Mouse (Mus musculus) forebrain, embryonic 11.5 days (tissue): ENCODE measurements around the gene Tarbp2. TPM values are rescaled to one million over a fixed set of nuclear protein-coding genes. Genes with fewer than 3 reads are reported as not detected.

ENCODE experiments used
- ATAC-seq: fragments of 200-750 bp; cut with Nextera tagmentation; replicated peaks from 2 replicates; pipeline ENCODE4 v1.8.0; 2017; ENCODE audit warnings: moderate TSS enrichment; ENCODE audit not compliant: low FRiP score
- DNase-seq: peaks from one replicate; pipeline ENCODE4 v3.0.0-alpha.2; 2017; ENCODE audit warnings: low spot score
- H3K27ac ChIP-seq: fragments of 300-500 bp; sonication (generic); 2 replicates; pipeline ENCODE4 v1.5.1; 2014; ENCODE audit warnings: low read depth, low read length
- H3K27me3 ChIP-seq: fragments of 300-500 bp; sonication (generic); 2 replicates; pipeline ENCODE4 v1.6.1; 2014; ENCODE audit warnings: mild to moderate bottlenecking, low read length, mixed read lengths; ENCODE audit not compliant: control insufficient read depth, insufficient read depth
- H3K36me3 ChIP-seq: fragments of 300-500 bp; sonication (generic); 2 replicates; pipeline ENCODE4 v1.6.1; 2014; ENCODE audit warnings: mild to moderate bottlenecking, low read length, moderate library complexity, mixed read lengths; ENCODE audit not compliant: control insufficient read depth, insufficient read depth
- H3K4me1 ChIP-seq: fragments of 300-500 bp; sonication (generic); replicated peaks from 2 replicates; pipeline ENCODE4 v1.6.1; 2014; ENCODE audit warnings: low read length, mixed read lengths; ENCODE audit not compliant: control insufficient read depth, insufficient read depth
- H3K4me2 ChIP-seq: fragments of 300-500 bp; sonication (generic); 2 replicates; pipeline ENCODE4 v1.6.1; 2014; ENCODE audit warnings: low read depth, mild to moderate bottlenecking, low read length, moderate library complexity, mixed read lengths; ENCODE audit not compliant: severe bottlenecking
- H3K4me3 ChIP-seq: fragments of 300-500 bp; sonication (generic); 2 replicates; pipeline ENCODE4 v1.5.1; 2014; ENCODE audit warnings: low read depth, low read length
- H3K9ac ChIP-seq: fragments of 300-500 bp; sonication (generic); 2 replicates; pipeline ENCODE4 v1.6.1; 2014; ENCODE audit warnings: low read length
- H3K9me3 ChIP-seq: fragments of 300-500 bp; sonication (generic); 2 replicates; pipeline ENCODE4 v1.6.1; 2016; ENCODE audit warnings: low read length, mixed read lengths; ENCODE audit not compliant: control insufficient read depth
- WGBS: fragments of 180-500 bp; shearing (Covaris S2); extraction: QIAGEN DNeasy Blood & Tissue Kit; methylation state at CpG from one replicate; pipeline ENCODE4 v1.1.7; 2014; 5-methylcytosine and 5-hydroxymethylcytosine counted together
- polyA plus RNA-seq: library from polyadenylated mRNA; unstranded; fragments of >200 nt; fragmentation: Nextera tagmentation; extraction: Ambion mirVana; gene quantifications from 2 replicates; pipeline ENCODE4 v1.2.1, GENCODE M21; 2014

Gene Tarbp2
- polyA plus RNA-seq, 1 experiment from 2014 or later: 98.9 TPM

GRCm38 (mm10) chr15:102526111-102527002 lies 8.4 kb downstream of the Tarbp2 start:
- WGBS: 88% methylated on average over 6 of the region's 6 CpGs
- DNase-seq: no peak
- H3K36me3 ChIP-seq: no peaks in the 10 kb centered on the region; the same call in 1 of the 2 replicates

GRCm38 (mm10) chr15:102527936-102528335 lies 9.9 kb downstream of the Tarbp2 start:
- H3K36me3 ChIP-seq: no peaks in the 10 kb centered on the region; the same call in 1 of the 2 replicates
- no peak for ATAC-seq
- WGBS: 79% methylated on average over 3 of the region's 3 CpGs

More at GRCm38 (mm10) chr15:102526111-102527002, 8.4 kb downstream of the Tarbp2 start:
- ATAC-seq: no peak
- H3K9me3 ChIP-seq: no peaks in the 10 kb centered on the region
- no peak overlapping the region for H3K9ac ChIP-seq
- no peak overlapping the region for H3K27ac ChIP-seq
- H3K4me2 ChIP-seq: no peak overlapping the region
- H3K4me3 ChIP-seq: no peak overlapping the region
- no peaks in the 10 kb centered on the region for H3K27me3 ChIP-seq
- no peaks in the 10 kb centered on the region for H3K4me1 ChIP-seq

GRCm38 (mm10) chr15:102528396-102528795 lies 10.4 kb downstream of the Tarbp2 start:
- ATAC-seq: no peak
- no peak for DNase-seq
- Histone ChIP-seq H3K36me3 (no peaks in the 10 kb centered on the region; the same call in 1 of the 2 replicates), H3K27ac (no peak overlapping the region), H3K9ac (no peak overlapping the region), H3K27me3 (no peaks in the 10 kb centered on the region), H3K9me3 (no peaks in the 10 kb centered on the region), H3K4me3 (no peak overlapping the region), H3K4me2 (no peak overlapping the region), H3K4me1 (no peaks in the 10 kb centered on the region)
- 100% methylated on average over 1 of the region's 1 CpGs for WGBS

More at GRCm38 (mm10) chr15:102527936-102528335, 9.9 kb downstream of the Tarbp2 start:
- H3K4me3 ChIP-seq: no peak overlapping the region
- no peak overlapping the region for H3K4me2 ChIP-seq
- H3K27ac ChIP-seq: no peak overlapping the region
- no peaks in the 10 kb centered on the region for H3K9me3 ChIP-seq
- DNase-seq: no peak
- H3K27me3 ChIP-seq: no peaks in the 10 kb centered on the region
- H3K9ac ChIP-seq: no peak overlapping the region
- no peaks in the 10 kb centered on the region for H3K4me1 ChIP-seq

- H3K36me3 ChIP-seq: no peaks in the 10 kb centered on the region; the same call in 1 of the 2 replicates
- 91% methylated on average over 4 of the region's 4 CpGs for WGBS
- no peak for ATAC-seq
These were observed 12.6 kb downstream of the Tarbp2 start for GRCm38 (mm10) chr15:102530566-102530965.

GRCm38 (mm10) chr15:102531586-102531985 lies 13.6 kb downstream of the Tarbp2 start:
- no peaks in the 10 kb centered on the region for H3K27me3 ChIP-seq
- H3K36me3 ChIP-seq: no peaks in the 10 kb centered on the region; the same call in 1 of the 2 replicates
- no peak for ATAC-seq
- no peak for DNase-seq
- no peaks in the 10 kb centered on the region for H3K4me1 ChIP-seq
- no peak overlapping the region for H3K9ac ChIP-seq
- no peak overlapping the region for H3K27ac ChIP-seq
- no peaks in the 10 kb centered on the region for H3K9me3 ChIP-seq
- 90% methylated on average over 4 of the region's 4 CpGs for WGBS
- H3K4me2 ChIP-seq: no peak overlapping the region
- H3K4me3 ChIP-seq: no peak overlapping the region

More at GRCm38 (mm10) chr15:102530566-102530965, 12.6 kb downstream of the Tarbp2 start:
- H3K27ac ChIP-seq: no peak overlapping the region
- H3K4me1 ChIP-seq: no peaks in the 10 kb centered on the region
- no peaks in the 10 kb centered on the region for H3K27me3 ChIP-seq
- H3K9me3 ChIP-seq: no peaks in the 10 kb centered on the region
- no peak overlapping the region for H3K4me2 ChIP-seq
- H3K4me3 ChIP-seq: no peak overlapping the region
- no peak overlapping the region for H3K9ac ChIP-seq
- no peak for DNase-seq

- ATAC-seq: no peak
These were observed 14.3 kb downstream of the Tarbp2 start for GRCm38 (mm10) chr15:102532106-102532900.

GRCm38 (mm10) chr15:102533926-102534325 lies 15.9 kb downstream of the Tarbp2 start:
- H3K9ac ChIP-seq: no peak overlapping the region
- H3K27ac ChIP-seq: no peak overlapping the region
- H3K36me3 ChIP-seq: no peaks in the 10 kb centered on the region
- H3K4me1 ChIP-seq: no peaks in the 10 kb centered on the region
- H3K4me3 ChIP-seq: no peak overlapping the region
- DNase-seq (no peak), ATAC-seq (no peak)
- H3K27me3 ChIP-seq: no peaks in the 10 kb centered on the region
- no peak overlapping the region for H3K4me2 ChIP-seq
- 96% methylated on average over 7 of the region's 7 CpGs for WGBS
- no peaks in the 10 kb centered on the region for H3K9me3 ChIP-seq

More at GRCm38 (mm10) chr15:102532106-102532900, 14.3 kb downstream of the Tarbp2 start:
- no peaks in the 10 kb centered on the region; the same call in 1 of the 2 replicates for H3K36me3 ChIP-seq
- H3K9ac ChIP-seq: no peak overlapping the region
- no peaks in the 10 kb centered on the region for H3K27me3 ChIP-seq
- no peaks in the 10 kb centered on the region for H3K9me3 ChIP-seq
- H3K4me2 ChIP-seq: no peak overlapping the region
- no peaks in the 10 kb centered on the region for H3K4me1 ChIP-seq
- no peak for DNase-seq
- H3K27ac ChIP-seq: no peak overlapping the region
- 86% methylated on average over 3 of the region's 3 CpGs for WGBS
- H3K4me3 ChIP-seq: no peak overlapping the region

- Histone ChIP-seq H3K9ac (no peak overlapping the region), H3K4me3 (no peak overlapping the region), H3K27me3 (no peaks in the 10 kb centered on the region), H3K27ac (no peak overlapping the region), H3K4me1 (no peaks in the 10 kb centered on the region), H3K4me2 (no peak overlapping the region), H3K9me3 (no peaks in the 10 kb centered on the region), H3K36me3 (no peaks in the 10 kb centered on the region)
- ATAC-seq (no peak), DNase-seq (no peak)
- WGBS: 95% methylated on average over 4 of the region's 4 CpGs
These were observed 26.8 kb downstream of the Tarbp2 start for GRCm38 (mm10) chr15:102544801-102545200.
